Mouse (Mus musculus) midbrain, embryonic 11.5 days (tissue): Measurements from ENCODE around the gene 1600002K03Rik. TPM values are rescaled to one million over a fixed set of nuclear protein-coding genes. Genes with fewer than 3 reads are reported as not detected.
"Not testable (repeated sequence)": the region's sequence is repeated elsewhere in the genome, so short reads cannot be mapped to it uniquely, and the experiment has no call there.

Experiments used
- ATAC-seq: fragments of 200-750 bp; cut with Nextera tagmentation; 2 replicates; pipeline ENCODE4 v1.8.0; 2017; ENCODE audit warnings: moderate TSS enrichment, moderate library complexity; ENCODE audit not compliant: low FRiP score
- DNase-seq: peaks from one replicate; pipeline ENCODE4 v3.0.0; 2015; ENCODE audit warnings: low spot score; ENCODE audit errors: missing footprints
- H3K27ac ChIP-seq: fragments of 300-500 bp; sonication (generic); 2 replicates; pipeline ENCODE4 v1.5.1; 2014; ENCODE audit warnings: low read depth, low read length
- H3K27me3 ChIP-seq: fragments of 300-500 bp; sonication (generic); 2 replicates; pipeline ENCODE4 v1.6.1; 2014; ENCODE audit warnings: mild to moderate bottlenecking, low read length, moderate library complexity, mixed read lengths; ENCODE audit not compliant: control insufficient read depth, insufficient read depth
- H3K36me3 ChIP-seq: fragments of 300-500 bp; sonication (generic); 2 replicates; pipeline ENCODE4 v1.6.1; 2014; ENCODE audit warnings: mild to moderate bottlenecking, low read length, moderate library complexity, mixed read lengths; ENCODE audit not compliant: control insufficient read depth, insufficient read depth
- H3K4me1 ChIP-seq: fragments of 300-500 bp; sonication (generic); 2 replicates; pipeline ENCODE4 v1.6.1; 2014; ENCODE audit warnings: low read length; ENCODE audit not compliant: control insufficient read depth, insufficient read depth
- H3K4me2 ChIP-seq: fragments of 300-500 bp; sonication (generic); 2 replicates; pipeline ENCODE4 v1.6.1; 2014; ENCODE audit warnings: mild to moderate bottlenecking, moderate library complexity
- H3K4me3 ChIP-seq: fragments of 300-500 bp; sonication (generic); 2 replicates; pipeline ENCODE4 v1.5.1; 2014; ENCODE audit warnings: low read depth, low read length
- H3K9ac ChIP-seq: fragments of 300-500 bp; sonication (generic); 2 replicates; pipeline ENCODE4 v1.6.1; 2014; ENCODE audit warnings: low read length
- H3K9me3 ChIP-seq: fragments of 300-500 bp; sonication (generic); 2 replicates; pipeline ENCODE4 v1.6.1; 2016; ENCODE audit warnings: low read length; ENCODE audit not compliant: control insufficient read depth
- WGBS: fragments of 180-500 bp; shearing (Covaris S2); extraction: QIAGEN DNeasy Blood & Tissue Kit; methylation state at CpG from one replicate; pipeline ENCODE4 v1.1.7; 2014; 5-methylcytosine and 5-hydroxymethylcytosine counted together
- polyA plus RNA-seq: library from polyadenylated mRNA; unstranded; fragments of >200 nt; fragmentation: Nextera tagmentation; extraction: Ambion mirVana; gene quantifications from 2 replicates; pipeline ENCODE4 v1.2.1, GENCODE M21; 2014

The 1600002K03Rik gene
- polyA plus RNA-seq, 1 experiment from 2014 or later: 8.7 TPM

- no peak overlapping the region for H3K4me3 ChIP-seq
- ATAC-seq (peak; percentile 62), DNase-seq (peak; percentile 96)
- H3K4me1 ChIP-seq: peaks cover 41% of the 10 kb centered on the region
- 59% methylated on average over 3 of the region's 3 CpGs for WGBS
- H3K9me3 ChIP-seq: no peaks in the 10 kb centered on the region
- peak overlapping the region; percentile 21; the same call in 1 of the 2 replicates for H3K9ac ChIP-seq
- peak overlapping the region; percentile 64 for H3K27ac ChIP-seq
- H3K27me3 ChIP-seq: no peaks in the 10 kb centered on the region; the same call in 1 of the 2 replicates
- no peak overlapping the region for H3K4me2 ChIP-seq
- H3K36me3 ChIP-seq: no peaks in the 10 kb centered on the region
Observed at GRCm38 (mm10) chr10:80199440-80200008, 26.8 kb downstream of the 1600002K03Rik start.

- peak overlapping the region; percentile 6; the same call in 1 of the 2 replicates for H3K9ac ChIP-seq
- H3K27me3 ChIP-seq: no peaks in the 10 kb centered on the region; the same call in 1 of the 2 replicates
- peak overlapping the region; percentile 15 for H3K4me2 ChIP-seq
- WGBS: 45% methylated on average over 6 of the region's 6 CpGs
- peaks cover 36% of the 10 kb centered on the region for H3K4me1 ChIP-seq
- ATAC-seq (no peak), DNase-seq (peak; percentile 91)
- H3K9me3 ChIP-seq: no peaks in the 10 kb centered on the region
- peak overlapping the region; percentile 64 for H3K27ac ChIP-seq
- H3K4me3 ChIP-seq: no peak overlapping the region
- no peaks in the 10 kb centered on the region for H3K36me3 ChIP-seq
Observed at GRCm38 (mm10) chr10:80200485-80200884, 27.7 kb downstream of the 1600002K03Rik start.

- DNase-seq (peak; percentile 92), ATAC-seq (0 out of 2 replicates have a peak, but pooled peaks have one; percentile 8)
- no peaks in the 10 kb centered on the region for H3K9me3 ChIP-seq
- peak overlapping the region; percentile 71 for H3K27ac ChIP-seq
- H3K4me2 ChIP-seq: no peak overlapping the region
- 5% methylated on average over 7 of the region's 7 CpGs for WGBS
- peaks cover 36% of the 10 kb centered on the region for H3K4me1 ChIP-seq
- no peaks in the 10 kb centered on the region for H3K36me3 ChIP-seq
- no peaks in the 10 kb centered on the region for H3K27me3 ChIP-seq
- no peak overlapping the region for H3K4me3 ChIP-seq
- peak overlapping the region; percentile 36; the same call in 1 of the 2 replicates for H3K9ac ChIP-seq
Observed at GRCm38 (mm10) chr10:80204055-80204454, 31.3 kb downstream of the 1600002K03Rik start.

GRCm38 (mm10) chr10:80207201-80207600 lies 34.5 kb downstream of the 1600002K03Rik start:
- H3K9ac ChIP-seq: peak overlapping the region; percentile 29; the same call in 1 of the 2 replicates
- H3K27me3 ChIP-seq: no peaks in the 10 kb centered on the region
- ATAC-seq: no peak
- no peaks in the 10 kb centered on the region for H3K36me3 ChIP-seq
- WGBS: 41% methylated on average over 1 of the region's 1 CpGs
- H3K9me3 ChIP-seq: no peaks in the 10 kb centered on the region
- H3K27ac ChIP-seq: peak overlapping the region; percentile 75
- peak; percentile 92 for DNase-seq
- H3K4me2 ChIP-seq: peak overlapping the region; percentile 40; the same call in 1 of the 2 replicates
- peaks cover 34% of the 10 kb centered on the region for H3K4me1 ChIP-seq
- no peak overlapping the region for H3K4me3 ChIP-seq

GRCm38 (mm10) chr10:80207676-80208075 lies 34.9 kb downstream of the 1600002K03Rik start:
- DNase-seq (peak; percentile 92), ATAC-seq (peak; percentile 70)
- no peaks in the 10 kb centered on the region for H3K36me3 ChIP-seq
- H3K9ac ChIP-seq: peak overlapping the region; percentile 29; the same call in 1 of the 2 replicates
- peak overlapping the region; percentile 40; the same call in 1 of the 2 replicates for H3K4me2 ChIP-seq
- no peaks in the 10 kb centered on the region for H3K27me3 ChIP-seq
- WGBS: 25% methylated on average over 10 of the region's 10 CpGs
- H3K27ac ChIP-seq: peak overlapping the region; percentile 75
- peak overlapping the region; percentile 24; the same call in 1 of the 2 replicates for H3K4me3 ChIP-seq
- H3K9me3 ChIP-seq: no peaks in the 10 kb centered on the region
- peaks cover 34% of the 10 kb centered on the region for H3K4me1 ChIP-seq

GRCm38 (mm10) chr10:80208248-80208647 lies 35.5 kb downstream of the 1600002K03Rik start:
- DNase-seq (peak; percentile 90), ATAC-seq (no peak; the same call in 1 of the 2 replicates)
- Histone ChIP-seq H3K27ac (peak overlapping the region; percentile 75), H3K36me3 (no peaks in the 10 kb centered on the region), H3K9ac (peak overlapping the region; percentile 55), H3K4me1 (peaks cover 34% of the 10 kb centered on the region), H3K4me2 (peak overlapping the region; percentile 40), H3K27me3 (no peaks in the 10 kb centered on the region), H3K4me3 (peak overlapping the region; percentile 24), H3K9me3 (no peaks in the 10 kb centered on the region)
- WGBS: 61% methylated on average over 4 of the region's 4 CpGs

- H3K9me3 ChIP-seq: no peaks in the 10 kb centered on the region
- peaks cover 31% of the 10 kb centered on the region for H3K4me1 ChIP-seq
- peak; percentile 94 for DNase-seq
- WGBS: 4% methylated on average over 24 of the region's 24 CpGs
- peak overlapping the region; percentile 40 for H3K4me2 ChIP-seq
- peak overlapping the region; percentile 75 for H3K27ac ChIP-seq
- H3K4me3 ChIP-seq: peak overlapping the region; percentile 24
- H3K27me3 ChIP-seq: no peaks in the 10 kb centered on the region
- H3K9ac ChIP-seq: peak overlapping the region; percentile 55
- H3K36me3 ChIP-seq: no peaks in the 10 kb centered on the region
- peak; percentile 47 for ATAC-seq
Observed at GRCm38 (mm10) chr10:80208841-80209371, 36.2 kb downstream of the 1600002K03Rik start.

- ATAC-seq, H3K9me3 ChIP-seq, H3K4me3 ChIP-seq, H3K9ac ChIP-seq, H3K4me2 ChIP-seq, H3K27me3 ChIP-seq, H3K27ac ChIP-seq, H3K36me3 ChIP-seq: not testable (repeated sequence)
- DNase-seq: peak; percentile 76
- WGBS: 72% methylated on average over 7 of the region's 7 CpGs
- peaks cover 38% of the 10 kb centered on the region for H3K4me1 ChIP-seq
Observed at GRCm38 (mm10) chr10:80211547-80212103, 38.9 kb downstream of the 1600002K03Rik start.
